Mouse (Mus musculus) kidney, embryonic 14.5 days (tissue): ENCODE data around the gene BC107364. TPM values are rescaled to one million over a fixed set of nuclear protein-coding genes. Genes with fewer than 3 reads are reported as not detected.
"Not testable (repeated sequence)": the region's sequence is repeated elsewhere in the genome, so short reads cannot be mapped to it uniquely, and the experiment has no call there.

Source experiments
- ATAC-seq: fragments of 200-750 bp; cut with Nextera tagmentation; 2 replicates; pipeline ENCODE4 v1.8.0; 2017; ENCODE audit warnings: moderate number of reproducible peaks, mild to moderate bottlenecking, moderate TSS enrichment, moderate library complexity; ENCODE audit not compliant: low FRiP score, low TSS enrichment
- H3K27ac ChIP-seq: fragments of 300-500 bp; sonication (generic); 2 replicates; pipeline ENCODE4 v1.5.1; 2014; ENCODE audit warnings: low read depth, mild to moderate bottlenecking, low read length, moderate library complexity, mixed read lengths
- H3K27me3 ChIP-seq: fragments of 300-500 bp; sonication (generic); 2 replicates; pipeline ENCODE4 v1.6.1; 2014; ENCODE audit warnings: mild to moderate bottlenecking, low read length; ENCODE audit not compliant: control insufficient read depth, insufficient read depth
- H3K36me3 ChIP-seq: fragments of 300-500 bp; sonication (generic); 2 replicates; pipeline ENCODE4 v1.6.1; 2014; ENCODE audit warnings: low read length, mixed read lengths; ENCODE audit not compliant: control insufficient read depth, insufficient read depth
- H3K4me1 ChIP-seq: fragments of 300-500 bp; sonication (generic); 2 replicates; pipeline ENCODE4 v1.6.1; 2014; ENCODE audit warnings: low read length, mixed read lengths; ENCODE audit not compliant: control insufficient read depth, insufficient read depth
- H3K4me2 ChIP-seq: fragments of 300-500 bp; sonication (generic); replicated peaks from 2 replicates; pipeline ENCODE4 v1.6.1; 2014; ENCODE audit warnings: low read depth, mild to moderate bottlenecking, low read length
- H3K4me3 ChIP-seq: fragments of 300-500 bp; sonication (generic); 2 replicates; pipeline ENCODE4 v1.5.1; 2014; ENCODE audit warnings: mild to moderate bottlenecking, low read length
- H3K9ac ChIP-seq: fragments of 300-500 bp; sonication (generic); 2 replicates; pipeline ENCODE4 v1.6.1; 2014; ENCODE audit warnings: low read depth, mild to moderate bottlenecking, low read length, moderate library complexity
- H3K9me3 ChIP-seq: fragments of 300-500 bp; sonication (generic); 2 replicates; pipeline ENCODE4 v1.6.1; 2016; ENCODE audit warnings: low read length; ENCODE audit not compliant: control insufficient read depth
- WGBS: fragments of 180-500 bp; shearing (Covaris S2); extraction: QIAGEN DNeasy Blood & Tissue Kit; methylation state at CpG from one replicate; pipeline ENCODE4 v1.1.7; 2014; 5-methylcytosine and 5-hydroxymethylcytosine counted together
- polyA plus RNA-seq: library from polyadenylated mRNA; unstranded; fragments of >200 nt; fragmentation: Nextera tagmentation; extraction: Ambion mirVana; gene quantifications from 2 replicates; pipeline ENCODE4 v1.2.1, GENCODE M21; 2014

The BC107364 gene
- polyA plus RNA-seq, 1 experiment from 2014 or later: 0.20 TPM

DNA sequence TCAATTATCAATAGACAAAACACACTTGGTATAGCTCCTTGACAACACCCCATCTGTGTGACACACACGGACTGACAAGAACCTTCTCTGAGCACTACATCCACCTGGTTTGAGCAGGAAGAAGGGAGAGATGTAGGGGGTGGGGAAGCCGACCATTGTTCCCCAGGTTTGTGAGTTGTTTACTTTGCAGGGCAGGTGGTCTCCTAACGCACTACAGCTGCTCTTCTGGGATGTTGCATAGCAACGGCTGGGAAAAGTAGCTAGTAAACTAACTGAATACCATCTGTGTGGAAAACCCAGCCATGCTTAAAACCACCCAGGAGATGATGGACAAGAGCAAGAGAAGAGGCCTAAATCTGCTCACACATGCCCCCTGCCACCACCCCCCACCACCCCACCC lies 27.7 kb downstream of the BC107364 start:
- 16% methylated on average over 4 of the region's 4 CpGs for WGBS
- not testable (repeated sequence) for H3K27ac ChIP-seq, H3K9me3 ChIP-seq, H3K4me3 ChIP-seq, H3K4me2 ChIP-seq, H3K27me3 ChIP-seq, H3K36me3 ChIP-seq, H3K9ac ChIP-seq, H3K4me1 ChIP-seq, ATAC-seq

DNA sequence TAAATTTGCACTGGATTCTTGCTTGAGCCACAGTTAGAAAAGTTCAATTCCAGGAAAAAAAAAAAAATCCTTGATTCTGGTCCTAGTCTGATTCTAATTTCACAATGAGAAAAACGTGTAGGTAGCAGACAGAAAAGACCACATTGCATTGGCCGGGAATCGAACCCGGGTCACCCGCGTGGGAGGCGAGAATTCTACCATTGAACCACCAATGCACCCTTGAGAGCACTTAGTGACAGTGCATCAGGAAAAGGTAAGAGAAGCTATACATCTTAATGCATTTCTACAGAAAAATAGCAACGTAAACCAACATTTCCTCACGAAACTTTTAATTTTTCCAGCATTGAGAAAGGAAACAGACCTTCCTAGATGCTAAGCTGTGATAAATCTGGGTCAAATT lies 28.2 kb downstream of the BC107364 start:
- 12% methylated on average over 9 of the region's 9 CpGs for WGBS
- no peak overlapping the region for H3K27ac ChIP-seq
- no peak overlapping the region for H3K4me3 ChIP-seq
- H3K27me3 ChIP-seq: peaks cover 3% of the 10 kb centered on the region; the same call in 1 of the 2 replicates
- H3K4me1 ChIP-seq: no peaks in the 10 kb centered on the region
- no peaks in the 10 kb centered on the region for H3K36me3 ChIP-seq
- no peak for ATAC-seq
- no peak overlapping the region for H3K9ac ChIP-seq
- no peak overlapping the region for H3K4me2 ChIP-seq
- H3K9me3 ChIP-seq: no peaks in the 10 kb centered on the region

DNA sequence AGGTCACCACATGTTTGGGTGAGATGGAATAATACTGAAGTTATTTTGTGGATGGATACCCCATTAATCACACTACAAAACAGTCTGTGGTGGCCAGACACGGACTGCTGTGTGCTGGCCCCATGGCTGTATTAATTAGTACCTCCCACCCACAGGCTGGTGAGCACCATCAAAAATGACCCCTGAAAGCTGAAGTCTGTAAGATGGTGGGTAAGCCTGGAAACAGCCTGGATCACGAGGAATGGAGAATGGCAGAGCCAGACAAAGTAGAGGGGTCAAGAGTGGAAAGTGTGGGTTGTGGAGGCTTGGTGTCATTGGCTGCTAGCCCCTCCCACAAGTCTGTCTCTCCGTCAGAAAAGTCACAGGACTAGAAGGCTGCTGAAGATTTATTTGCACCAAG lies 31.3 kb downstream of the BC107364 start:
- no peaks in the 10 kb centered on the region for H3K4me1 ChIP-seq
- no peak for ATAC-seq
- H3K36me3 ChIP-seq: no peaks in the 10 kb centered on the region
- no peak overlapping the region for H3K4me2 ChIP-seq
- no peak overlapping the region for H3K4me3 ChIP-seq
- no peak overlapping the region for H3K9ac ChIP-seq
- no peaks in the 10 kb centered on the region for H3K9me3 ChIP-seq
- H3K27ac ChIP-seq: no peak overlapping the region
- no peaks in the 10 kb centered on the region for H3K27me3 ChIP-seq
- 32% methylated on average over 3 of the region's 3 CpGs for WGBS

DNA sequence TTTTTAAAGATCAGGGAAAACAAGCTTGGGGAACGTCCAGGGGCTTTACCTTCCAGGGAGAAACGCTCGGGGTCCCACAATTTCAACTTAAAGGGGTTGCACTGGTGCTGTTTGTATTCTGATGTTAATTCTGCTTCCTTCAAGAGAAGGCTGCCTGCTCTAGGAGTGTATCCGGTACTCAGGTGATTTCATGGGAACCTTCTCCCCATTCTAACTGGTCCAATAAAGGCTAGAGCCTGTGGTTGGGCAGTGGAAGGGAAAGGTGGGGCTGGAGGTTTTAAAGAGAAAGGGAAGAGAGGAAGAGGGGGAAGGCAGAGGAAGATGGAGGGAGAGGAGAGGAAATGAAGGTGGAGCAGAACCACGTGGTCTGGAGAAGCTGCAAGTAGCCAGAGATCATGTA lies 33.2 kb downstream of the BC107364 start:
- H3K27me3 ChIP-seq, H3K4me1 ChIP-seq, H3K4me3 ChIP-seq, ATAC-seq, H3K36me3 ChIP-seq, H3K27ac ChIP-seq, H3K9me3 ChIP-seq, H3K9ac ChIP-seq, H3K4me2 ChIP-seq: not testable (repeated sequence)
- 71% methylated on average over 5 of the region's 5 CpGs for WGBS

DNA sequence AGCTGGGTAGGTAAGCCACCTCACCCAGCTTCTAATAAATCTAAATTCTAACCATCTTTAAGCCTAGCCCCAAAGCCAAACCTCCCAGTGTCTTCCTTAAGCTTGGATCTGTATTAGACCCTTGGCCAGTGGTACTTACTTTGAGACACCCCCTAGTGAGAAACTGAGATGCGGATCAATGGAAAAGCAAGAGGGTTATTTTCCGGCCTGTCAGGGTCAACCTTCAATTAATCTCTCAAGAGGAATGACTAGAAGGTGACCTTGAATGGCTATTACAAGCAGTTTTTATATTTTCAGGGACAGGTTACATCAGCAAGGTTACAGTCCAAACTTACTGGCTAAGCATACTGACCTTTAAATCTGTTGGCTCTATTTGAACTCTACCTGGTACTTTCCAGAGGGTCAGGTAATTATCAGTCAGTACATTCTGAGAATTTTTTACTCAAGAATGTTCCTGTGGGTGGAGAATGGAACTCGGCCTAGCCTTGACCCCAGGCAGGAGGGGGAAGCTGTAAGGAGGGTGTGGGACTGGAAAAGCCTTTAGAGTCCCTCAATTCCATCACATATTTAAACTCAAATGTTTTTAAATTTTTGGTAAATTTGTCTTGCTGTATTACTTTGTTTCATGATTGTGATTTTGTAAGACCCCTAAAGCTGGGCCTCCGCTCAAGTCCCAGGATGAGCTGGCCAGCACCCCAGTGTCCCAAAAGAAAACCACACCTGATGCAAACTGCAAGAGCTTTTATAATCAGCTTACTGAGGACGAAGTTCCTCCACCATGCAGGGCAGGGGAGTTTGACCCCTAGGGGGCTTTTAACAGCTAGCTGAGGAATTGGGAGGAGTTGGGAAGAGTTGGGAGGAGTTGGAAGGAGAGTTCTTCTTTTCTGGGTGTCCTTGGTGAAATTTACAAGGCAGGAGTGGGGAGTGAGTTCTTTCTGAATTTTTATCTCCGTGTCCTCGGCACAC lies 34.0 kb downstream of the BC107364 start:
- H3K36me3 ChIP-seq: no peaks in the 10 kb centered on the region
- no peak overlapping the region for H3K27ac ChIP-seq
- no peak overlapping the region for H3K4me2 ChIP-seq
- no peaks in the 10 kb centered on the region for H3K9me3 ChIP-seq
- H3K4me3 ChIP-seq: no peak overlapping the region
- 70% methylated on average over 7 of the region's 7 CpGs for WGBS
- H3K9ac ChIP-seq: no peak overlapping the region
- ATAC-seq: no peak
- H3K4me1 ChIP-seq: no peaks in the 10 kb centered on the region
- H3K27me3 ChIP-seq: no peaks in the 10 kb centered on the region

DNA sequence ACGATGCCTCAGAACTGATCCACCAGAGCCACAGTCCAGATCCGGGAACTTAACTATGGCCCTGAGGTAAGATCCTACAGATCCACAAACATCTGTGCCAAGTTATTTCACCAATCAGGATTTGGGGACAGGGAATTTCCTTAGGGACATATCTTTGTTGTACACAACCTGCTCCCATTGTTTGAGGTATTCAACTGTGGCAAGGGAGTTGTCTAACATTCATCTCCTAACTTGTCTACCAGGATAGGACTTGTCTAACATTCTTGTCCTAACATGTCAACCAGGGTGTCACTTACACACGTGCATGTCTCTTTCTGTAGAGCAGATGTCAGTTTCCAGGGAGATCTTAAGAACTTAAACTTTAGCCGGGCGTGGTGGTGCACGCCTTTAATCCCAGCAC lies 35.5 kb downstream of the BC107364 start:
- Histone ChIP-seq H3K9ac (no peak overlapping the region), H3K36me3 (no peaks in the 10 kb centered on the region), H3K27me3 (no peaks in the 10 kb centered on the region), H3K27ac (no peak overlapping the region), H3K4me3 (no peak overlapping the region), H3K4me1 (no peaks in the 10 kb centered on the region), H3K4me2 (no peak overlapping the region), H3K9me3 (no peaks in the 10 kb centered on the region)
- ATAC-seq: no peak
- WGBS: 92% methylated on average over 6 of the region's 6 CpGs

DNA sequence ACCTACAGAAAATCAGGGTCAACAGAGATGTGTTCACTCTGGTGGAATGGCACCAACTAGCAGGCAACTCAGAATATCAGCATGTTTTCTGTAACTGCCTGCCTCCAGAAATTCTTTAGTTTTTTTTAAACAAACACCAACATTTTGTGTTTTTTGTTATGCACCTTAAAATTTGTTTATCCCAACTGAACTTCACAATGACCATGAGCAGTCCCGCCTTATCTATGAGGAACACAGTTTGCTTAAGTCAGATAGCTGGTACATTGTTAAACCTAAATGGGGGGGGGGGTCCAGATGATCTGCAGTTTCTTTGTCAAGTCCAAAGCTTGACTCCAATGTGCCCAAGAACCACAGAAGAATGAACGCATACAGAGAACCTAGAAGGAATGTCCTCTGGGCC lies 36.0 kb downstream of the BC107364 start:
- H3K9ac ChIP-seq: no peak overlapping the region
- H3K27me3 ChIP-seq: 0 out of 2 replicates have a peak, but pooled peaks cover 3% of the 10 kb centered on the region
- H3K4me1 ChIP-seq: no peaks in the 10 kb centered on the region
- H3K4me2 ChIP-seq: no peak overlapping the region
- WGBS: 86% methylated on average over 2 of the region's 2 CpGs
- no peak for ATAC-seq
- no peaks in the 10 kb centered on the region for H3K36me3 ChIP-seq
- no peak overlapping the region for H3K4me3 ChIP-seq
- H3K9me3 ChIP-seq: no peaks in the 10 kb centered on the region
- H3K27ac ChIP-seq: no peak overlapping the region

DNA sequence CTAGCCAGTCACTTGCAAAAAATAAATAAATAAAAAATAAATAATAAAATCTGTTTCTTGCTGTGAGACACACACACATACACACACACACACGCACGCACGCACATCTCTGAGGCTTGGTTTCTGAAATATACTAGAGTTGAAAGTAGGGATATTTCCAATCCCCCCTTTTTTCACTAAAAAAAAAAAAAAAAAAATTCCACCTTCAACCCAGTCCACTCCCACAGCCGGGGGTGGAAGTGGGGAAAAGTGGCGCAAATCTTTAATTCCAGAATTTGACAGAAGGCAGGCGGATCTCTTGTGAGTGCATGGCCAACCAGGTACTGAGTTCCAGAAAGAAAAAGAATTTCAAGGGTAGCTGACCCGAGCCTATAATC lies 37.2 kb downstream of the BC107364 start:
- H3K4me1 ChIP-seq: no peaks in the 10 kb centered on the region
- H3K27ac ChIP-seq: no peak overlapping the region
- H3K4me2 ChIP-seq: peak overlapping the region; percentile 73
- whole genome bisulfite sequencing: 40% methylated on average over 7 of the region's 7 CpGs
- H3K9me3 ChIP-seq: no peaks in the 10 kb centered on the region
- no peak overlapping the region for H3K9ac ChIP-seq
- H3K36me3 ChIP-seq: no peaks in the 10 kb centered on the region
- peak overlapping the region; percentile 60; the same call in 1 of the 2 replicates for H3K4me3 ChIP-seq
- H3K27me3 ChIP-seq: peaks cover 14% of the 10 kb centered on the region; the same call in 1 of the 2 replicates
- no peak for ATAC-seq

DNA sequence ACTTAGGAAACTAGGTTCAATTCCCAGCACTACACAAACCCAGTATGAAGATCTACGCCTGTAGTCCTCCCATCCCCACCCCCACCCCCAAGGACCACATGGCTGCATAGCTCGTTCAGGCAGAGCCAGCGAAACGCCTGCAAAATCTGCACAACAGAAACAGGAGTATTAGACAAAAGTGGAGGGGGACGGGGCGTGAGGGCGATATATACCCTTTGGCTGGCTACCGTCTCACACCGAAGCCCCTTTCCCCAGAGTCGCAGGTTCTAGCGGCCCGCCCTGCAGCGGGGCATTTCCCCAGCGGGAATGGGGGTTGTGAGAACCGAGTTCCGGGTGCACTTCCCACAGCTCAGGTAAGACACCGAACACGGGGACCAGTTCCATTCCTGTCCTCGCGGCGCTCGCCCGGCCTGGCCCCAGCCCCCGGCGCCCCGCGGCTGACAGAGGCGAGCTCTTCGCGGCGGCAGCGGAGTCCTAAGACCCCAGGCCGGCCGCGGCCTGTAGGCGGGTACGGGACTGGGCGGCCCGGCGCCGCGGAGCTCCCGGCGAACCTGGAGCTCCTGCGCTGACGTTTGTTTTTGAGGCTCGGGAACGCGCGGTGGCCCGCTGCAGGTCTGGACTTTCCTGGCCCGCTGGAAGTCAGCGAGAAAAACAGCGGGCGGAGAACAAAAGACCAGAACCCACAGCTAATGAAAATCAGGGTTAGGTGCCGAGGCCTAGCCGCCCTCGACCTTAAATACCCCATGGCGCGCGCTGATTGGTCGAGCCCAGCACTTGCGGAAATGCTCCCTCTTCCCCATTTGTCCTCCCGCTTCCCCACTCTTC lies 37.8 kb downstream of the BC107364 start:
- peaks cover 19% of the 10 kb centered on the region for H3K27me3 ChIP-seq
- peak; percentile 90 for ATAC-seq
- under 1% methylated on average over 63 of the region's 64 CpGs for WGBS
- peak overlapping the region; percentile 86 for H3K27ac ChIP-seq
- H3K36me3 ChIP-seq: no peaks in the 10 kb centered on the region
- H3K4me2 ChIP-seq: peak overlapping the region; percentile 73
- peak overlapping the region; percentile 60 for H3K4me3 ChIP-seq
- no peaks in the 10 kb centered on the region for H3K9me3 ChIP-seq
- peak overlapping the region; percentile 90 for H3K9ac ChIP-seq
- H3K4me1 ChIP-seq: peaks cover 5% of the 10 kb centered on the region; the same call in 1 of the 2 replicates
